Mouse (Mus musculus): Measurements from ENCODE around the gene Pdk2. TPM values are rescaled to one million over a fixed set of nuclear protein-coding genes. Genes with fewer than 3 reads are reported as not detected.

The Pdk2 gene
- total RNA-seq, 1 experiment from 2014 or later, result 2.9 TPM

- no peak for ATAC-seq (ENCODE audit: extremely low read depth, insufficient number of reproducible peaks, low FRiP score, poor library complexity, severe bottlenecking)
Observed at GRCm38 (mm10) chr11:95072804-95073203, 31.6 kb upstream of the Pdk2 start.

GRCm38 (mm10) chr11:95072136-95072535, 31.0 kb upstream of the Pdk2 start:
- no peak for ATAC-seq (ENCODE audit: extremely low read depth, insufficient number of reproducible peaks, low FRiP score, poor library complexity, severe bottlenecking)

GRCm38 (mm10) chr11:95071266-95071665, 30.1 kb upstream of the Pdk2 start:
- ATAC-seq (ENCODE audit: extremely low read depth, insufficient number of reproducible peaks, low FRiP score, poor library complexity, severe bottlenecking), result no peak

- ATAC-seq (ENCODE audit: extremely low read depth, insufficient number of reproducible peaks, low FRiP score, poor library complexity, severe bottlenecking), result no peak
Observed at GRCm38 (mm10) chr11:95070140-95071107, 29.3 kb upstream of the Pdk2 start.

- no peak for ATAC-seq (ENCODE audit: extremely low read depth, insufficient number of reproducible peaks, low FRiP score, poor library complexity, severe bottlenecking)
Observed at GRCm38 (mm10) chr11:95069226-95069957, 28.2 kb upstream of the Pdk2 start.

- no peak for ATAC-seq (ENCODE audit: extremely low read depth, insufficient number of reproducible peaks, low FRiP score, poor library complexity, severe bottlenecking)
Observed at GRCm38 (mm10) chr11:95056768-95057501, 15.8 kb upstream of the Pdk2 start.

GRCm38 (mm10) chr11:95053062-95053461, 11.9 kb upstream of the Pdk2 start:
- ATAC-seq (ENCODE audit: extremely low read depth, insufficient number of reproducible peaks, low FRiP score, poor library complexity, severe bottlenecking), result no peak

- ATAC-seq (ENCODE audit: extremely low read depth, insufficient number of reproducible peaks, low FRiP score, poor library complexity, severe bottlenecking), result peak; percentile 68
Observed at GRCm38 (mm10) chr11:95046980-95047680, 6.0 kb upstream of the Pdk2 start.

- ATAC-seq (ENCODE audit: extremely low read depth, insufficient number of reproducible peaks, low FRiP score, poor library complexity, severe bottlenecking), result no peak
Observed at GRCm38 (mm10) chr11:95044185-95044870, 3.2 kb upstream of the Pdk2 start.

- ATAC-seq (ENCODE audit: extremely low read depth, insufficient number of reproducible peaks, low FRiP score, poor library complexity, severe bottlenecking), result no peak
Observed at GRCm38 (mm10) chr11:95043608-95044007, 2.5 kb upstream of the Pdk2 start.

GRCm38 (mm10) chr11:95043060-95043459, 1.9 kb upstream of the Pdk2 start:
- ATAC-seq (ENCODE audit: extremely low read depth, insufficient number of reproducible peaks, low FRiP score, poor library complexity, severe bottlenecking), result no peak

GRCm38 (mm10) chr11:95042096-95042495, 942 bp upstream of the Pdk2 start:
- 0 out of 2 replicates have a peak, but pooled peaks have one; percentile 24 for ATAC-seq (ENCODE audit: extremely low read depth, insufficient number of reproducible peaks, low FRiP score, poor library complexity, severe bottlenecking)

GRCm38 (mm10) chr11:95040491-95041138, 539 bp downstream of the Pdk2 start:
- ATAC-seq (ENCODE audit: extremely low read depth, insufficient number of reproducible peaks, low FRiP score, poor library complexity, severe bottlenecking), result no peak

GRCm38 (mm10) chr11:95039766-95040165, 1.4 kb downstream of the Pdk2 start:
- ATAC-seq (ENCODE audit: extremely low read depth, insufficient number of reproducible peaks, low FRiP score, poor library complexity, severe bottlenecking), result no peak

GRCm38 (mm10) chr11:95038818-95039655, 2.1 kb downstream of the Pdk2 start:
- ATAC-seq (ENCODE audit: extremely low read depth, insufficient number of reproducible peaks, low FRiP score, poor library complexity, severe bottlenecking), result no peak

- no peak for ATAC-seq (ENCODE audit: extremely low read depth, insufficient number of reproducible peaks, low FRiP score, poor library complexity, severe bottlenecking)
Observed at GRCm38 (mm10) chr11:95038156-95038817, 2.9 kb downstream of the Pdk2 start.

Measured in neutrophil, adult 5-6 weeks (primary cell).